Mouse (Mus musculus) E14TG2a.4 (cell line): Measurements from ENCODE around the gene Gapdhs.

Experiments
- CTCF ChIP-seq: conservative IDR thresholded peaks from 2 replicates; pipeline ENCODE4 v1.5.1; 2014; ENCODE audit warnings: low read length
- NANOG ChIP-seq: IDR thresholded peaks from 2 replicates; pipeline ENCODE4 v1.6.1; 2014; ENCODE audit warnings: borderline replicate concordance, low read length, mixed read lengths
- POU5F1 ChIP-seq: IDR thresholded peaks from 2 replicates; pipeline ENCODE4 v1.6.1; 2014; ENCODE audit warnings: low read length, borderline replicate concordance

- no peak for TF ChIP-seq CTCF
- TF ChIP-seq POU5F1, result no peak
- no peak for TF ChIP-seq NANOG
Observed at GRCm38 (mm10) chr7:30681897-30682296, 61.6 kb downstream of the Gapdhs start.
